ENCODE assay signal across 12 mouse cellular contexts in genomic region chr19:58396604-58396984, GRCm38 (mm10). TPM values are rescaled to one million over a fixed set of nuclear protein-coding genes. Genes with fewer than 3 reads are reported as not detected.
DNase-seq lines count a peak whose midpoint lies in the region; ATAC-seq and TF ChIP-seq lines count a peak whose summit lies in the region.
"Had no signal": no experiment of that assay in that cellular context is flagged by ENCODE, and none has a peak within 500 bp of the region (broad histone marks: within the 10 kb centered on the region; RNA-seq: fewer than 3 reads in every experiment).

No protein-coding gene starts in this region.

- H3K4me2 ChIP-seq in liver, embryonic 11.5 days: peak overlapping the region; percentile 24

- peaks cover 6% of the 10 kb centered on the region for H3K4me1 ChIP-seq in kidney, adult 2 months (ENCODE audit: control insufficient read depth, insufficient read depth, low read length)
- no peaks in the 10 kb centered on the region for H3K4me1 ChIP-seq in liver, embryonic 11.5 days (replicated peaks; ENCODE audit: control insufficient read depth, insufficient read depth, low read length)

- H3K4me3 ChIP-seq in kidney, adult 2 months (ENCODE audit: insufficient read depth, low read depth, low read length): no peak overlapping the region
- H3K4me3 ChIP-seq in liver, embryonic 11.5 days (ENCODE audit: low read depth, low read length): no peak overlapping the region
- H3K4me3 ChIP-seq: heart, adult 2 months had no signal

- no peaks in the 10 kb centered on the region for H3K9me3 ChIP-seq in liver, embryonic 11.5 days (ENCODE audit: control insufficient read depth, low read length)

- H3K36me3 ChIP-seq in kidney, adult 2 months (ENCODE audit: control insufficient read depth, insufficient read depth, low read length): no peaks in the 10 kb centered on the region
- no peaks in the 10 kb centered on the region for H3K36me3 ChIP-seq in liver, embryonic 11.5 days (ENCODE audit: control insufficient read depth, insufficient read depth, low read length)
- H3K36me3 ChIP-seq: G1E had no signal

- TF ChIP-seq CTCF in kidney, adult 2 months (conservative IDR thresholded peaks at IDR 0.05; ENCODE audit: insufficient read depth, insufficient read length, low read depth, low read length): no peak

- H3K9ac ChIP-seq in liver, embryonic 11.5 days (ENCODE audit: low read depth, low read length): no peak overlapping the region

- no peak overlapping the region for H3K27ac ChIP-seq in kidney, adult 2 months (ENCODE audit: insufficient read depth, low read depth, low read length)
- no peak overlapping the region; the same call in 1 of the 2 replicates for H3K27ac ChIP-seq in liver, embryonic 11.5 days (ENCODE audit: low read depth, low read length)
- H3K27ac ChIP-seq: heart, adult 2 months had no signal

- TF ChIP-seq POLR2A in kidney, adult 2 months (IDR thresholded peaks at IDR 0.05; ENCODE audit: low read depth, low read length): no peak

- DNase-seq in urinary bladder, postnatal 14 days (ENCODE audit: low spot score): peak; percentile 41
- DNase-seq in urinary bladder, postnatal 25 days (ENCODE audit: low spot score): no peak
- peak; percentile 75 for DNase-seq in kidney, adult 2 months
- no peak for DNase-seq in liver, embryonic 11.5 days (ENCODE audit: low spot score)
- no peak for DNase-seq in thymus, postnatal 14 days
- DNase-seq in frontal cortex, adult 2 months (ENCODE audit: extremely low spot score in 1 of 2, low spot score in 1 of 2): no peak
- no peak for DNase-seq in layer of hippocampus, postnatal 36 days
- DNase-seq: adrenal gland, postnatal 14 days; cerebellum, adult 9-10 months; heart, adult 2 months; lung, postnatal 36 days had no signal

- WGBS in kidney, adult 2 months: 32% methylated on average over 4 of the region's 4 CpGs
- WGBS in liver, embryonic 11.5 days: 69% methylated on average over 4 of the region's 4 CpGs

- no peaks in the 10 kb centered on the region for H3K27me3 ChIP-seq in kidney, adult 2 months (replicated peaks; ENCODE audit: control insufficient read depth, insufficient read depth, low read length)
- no peaks in the 10 kb centered on the region for H3K27me3 ChIP-seq in liver, embryonic 11.5 days (replicated peaks; ENCODE audit: control insufficient read depth, insufficient read depth, low read length)

- ATAC-seq in liver, embryonic 11.5 days (replicated peaks; ENCODE audit: low FRiP score): no peak

RNA-seq across cellular contexts. Expression of gene Gfra1, which starts 59.1 kb away (rescaled TPM):
- 6.8 and 8.4 TPM in 2 replicates for polyA plus RNA-seq in kidney, adult 2 months (2012; rRNA removed)
- 10.7 and 11.4 TPM in 2 replicates for polyA plus RNA-seq in liver, embryonic 11.5 days (2014; fragmentation: Nextera tagmentation; extraction: Ambion mirVana)
- 22.4 and 22.8 TPM in 2 replicates for polyA plus RNA-seq in frontal cortex, adult 2 months (2012; rRNA removed)
- 10 to 100 TPM; 62.0 to 64.5 TPM for total RNA-seq in layer of hippocampus, postnatal 36 days (2021)
- polyA plus RNA-seq: G1E had no signal

Comparison
In these comparisons a context has a peak if more than half of its experiments do, and no peak if none do; other contexts are left out.
1. DNase-seq: peak in urinary bladder, postnatal 14 days (single experiment) and kidney, adult 2 months (single experiment); none in urinary bladder, postnatal 25 days (single experiment), liver, embryonic 11.5 days (single experiment), thymus, postnatal 14 days (single experiment), frontal cortex, adult 2 months (0 of 2) and layer of hippocampus, postnatal 36 days (0 of 2).